Mouse (Mus musculus): ENCODE results near the gene Inip. TPM values are rescaled to one million over a fixed set of nuclear protein-coding genes. Genes with fewer than 3 reads are reported as not detected.

Inip gene
- polyA plus RNA-seq, 1 experiment from 2014 or later, result 39.0 TPM

DNA sequence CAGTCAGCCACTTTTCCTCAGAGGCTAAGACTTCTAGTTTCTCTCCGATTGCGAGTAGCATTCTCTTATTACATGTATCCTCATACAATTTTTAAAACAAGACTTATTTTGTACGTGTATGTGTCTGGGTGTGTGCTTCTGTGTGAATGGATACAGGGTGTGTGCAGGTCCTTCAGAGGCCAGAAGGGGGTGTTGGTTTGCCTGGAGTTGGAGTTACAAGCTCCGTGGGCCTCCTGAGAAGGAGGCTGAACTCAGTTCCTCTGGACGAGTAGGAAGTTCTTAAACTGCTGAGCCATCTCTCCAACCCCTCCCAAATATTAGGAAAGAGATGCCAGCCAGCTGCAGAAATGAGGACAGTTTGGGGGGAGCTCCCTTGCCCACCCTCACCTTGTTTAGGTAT is 7.0 kb upstream of the Inip start:
- Histone ChIP-seq H3K27me3 (replicated peaks) (no peaks in the 10 kb centered on the region), H3K4me3 (no peak overlapping the region), H3K4me2 (no peak overlapping the region), H3K4me1 (peaks cover 24% of the 10 kb centered on the region), H3K9ac (peak overlapping the region; percentile 25; the same call in 1 of the 2 replicates), H3K9me3 (no peaks in the 10 kb centered on the region), H3K27ac (replicated peaks) (no peak overlapping the region), H3K36me3 (peaks cover 4% of the 10 kb centered on the region; the same call in 1 of the 2 replicates)
- no peak for ATAC-seq (ENCODE audit: extremely low read depth, insufficient number of reproducible peaks, low FRiP score, low TSS enrichment)
- 77% methylated on average over 5 of the region's 5 CpGs for WGBS

DNA sequence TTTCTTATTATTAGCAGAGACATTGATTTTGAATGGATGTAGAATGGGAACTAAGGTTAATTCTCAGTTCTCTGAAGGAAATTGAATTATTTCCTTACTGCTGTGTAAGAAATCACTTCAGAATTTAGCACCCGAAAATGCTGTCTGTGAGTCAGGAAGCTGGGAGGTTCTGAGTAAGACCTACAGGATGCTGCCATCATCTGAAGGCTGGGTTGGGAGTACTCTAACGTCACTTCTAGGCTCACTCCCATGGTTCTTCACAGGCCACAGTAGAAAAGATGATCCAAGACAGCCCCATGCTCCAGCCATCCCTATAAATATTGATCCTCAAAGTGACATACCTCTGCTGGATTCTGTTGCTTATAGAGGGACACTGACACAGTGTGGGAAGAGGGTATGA is 6.1 kb upstream of the Inip start:
- Histone ChIP-seq H3K27me3 (replicated peaks) (no peaks in the 10 kb centered on the region), H3K4me2 (peak overlapping the region; percentile 99), H3K27ac (replicated peaks) (no peak overlapping the region), H3K9me3 (no peaks in the 10 kb centered on the region), H3K4me1 (peaks cover 25% of the 10 kb centered on the region), H3K4me3 (peak overlapping the region; percentile 97), H3K9ac (no peak overlapping the region), H3K36me3 (peaks cover 4% of the 10 kb centered on the region; the same call in 1 of the 2 replicates)
- 57% methylated on average over 2 of the region's 2 CpGs for WGBS
- no peak for ATAC-seq (ENCODE audit: extremely low read depth, insufficient number of reproducible peaks, low FRiP score, low TSS enrichment)

DNA sequence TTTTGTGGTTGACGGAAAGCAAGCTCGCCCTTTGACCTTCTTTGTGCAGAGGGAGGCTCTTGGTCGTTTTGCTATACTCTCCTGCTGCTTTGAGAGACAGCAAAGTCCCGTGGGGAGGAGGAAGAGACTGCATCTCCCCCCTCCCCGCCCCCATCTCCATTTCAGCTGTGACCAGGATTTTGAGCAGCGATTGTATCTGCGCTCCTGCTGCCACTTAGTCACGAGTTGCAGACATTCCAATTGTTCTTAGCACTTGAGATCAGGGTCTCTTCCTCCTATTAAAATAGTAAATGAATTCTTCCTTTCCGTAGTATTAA is 5.4 kb upstream of the Inip start:
- Histone ChIP-seq H3K9me3 (no peaks in the 10 kb centered on the region), H3K4me2 (peak overlapping the region; percentile 99), H3K27ac (replicated peaks) (peak overlapping the region; percentile 70), H3K36me3 (peaks cover 4% of the 10 kb centered on the region; the same call in 1 of the 2 replicates), H3K4me1 (peaks cover 26% of the 10 kb centered on the region), H3K27me3 (replicated peaks) (no peaks in the 10 kb centered on the region), H3K9ac (peak overlapping the region; percentile 95), H3K4me3 (peak overlapping the region; percentile 97)
- 3% methylated on average over 9 of the region's 9 CpGs for WGBS
- no peak for ATAC-seq (ENCODE audit: extremely low read depth, insufficient number of reproducible peaks, low FRiP score, low TSS enrichment)

DNA sequence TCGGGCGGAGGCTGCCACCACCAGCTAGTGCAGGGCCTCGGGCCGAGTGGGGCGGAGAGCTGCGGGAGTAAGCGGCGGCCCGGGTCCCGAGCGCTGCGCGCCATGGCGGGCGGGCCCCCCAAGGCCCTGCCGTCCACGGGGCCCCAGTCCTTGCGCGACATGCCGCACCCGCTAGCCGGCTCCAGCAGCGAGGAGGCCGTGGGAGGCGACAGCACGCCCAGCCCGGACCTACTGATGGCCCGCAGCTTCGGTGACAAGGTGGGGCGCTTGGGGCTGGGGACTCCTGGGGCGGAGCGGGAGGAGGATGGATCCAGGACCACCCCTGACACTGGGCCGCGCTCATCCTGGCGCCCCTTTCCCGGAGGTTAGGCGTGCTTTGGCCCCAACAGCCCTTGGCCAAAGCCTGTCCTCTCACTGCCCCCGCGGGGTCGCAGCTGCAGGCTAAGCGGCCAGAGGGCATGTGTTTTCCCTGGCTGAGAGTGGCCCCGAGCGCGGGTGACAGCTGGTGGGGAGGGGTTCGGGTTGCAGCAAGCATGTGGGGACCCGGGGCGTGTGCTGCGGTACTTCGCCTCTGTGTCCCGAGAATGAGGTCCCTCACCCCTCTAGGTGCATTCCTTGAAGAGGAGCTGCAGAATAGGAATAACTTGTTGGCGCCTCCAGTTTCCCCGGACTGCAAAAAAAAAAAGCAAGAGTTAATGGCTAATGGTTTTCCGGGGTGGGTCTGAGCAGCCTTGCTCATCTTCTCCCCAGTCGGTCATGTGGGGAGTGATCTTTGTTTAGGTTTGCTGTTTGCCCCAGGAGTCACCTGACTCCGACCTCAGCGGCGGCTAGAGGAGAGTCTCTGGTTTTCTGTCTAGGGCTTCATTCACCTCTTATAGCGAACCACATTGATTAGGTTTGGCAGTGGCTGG is 4.8 kb upstream of the Inip start:
- peak overlapping the region; percentile 70 for H3K27ac ChIP-seq (replicated peaks)
- H3K27me3 ChIP-seq (replicated peaks), result no peaks in the 10 kb centered on the region
- H3K4me1 ChIP-seq, result peaks cover 26% of the 10 kb centered on the region
- peak overlapping the region; percentile 97 for H3K4me3 ChIP-seq
- ATAC-seq (ENCODE audit: extremely low read depth, insufficient number of reproducible peaks, low FRiP score, low TSS enrichment), result peak; percentile 71
- peaks cover 4% of the 10 kb centered on the region; the same call in 1 of the 2 replicates for H3K36me3 ChIP-seq
- H3K9ac ChIP-seq, result peak overlapping the region; percentile 95
- 0% methylated on average over 56 of the region's 58 CpGs for WGBS
- H3K4me2 ChIP-seq, result peak overlapping the region; percentile 99
- H3K9me3 ChIP-seq, result no peaks in the 10 kb centered on the region

DNA sequence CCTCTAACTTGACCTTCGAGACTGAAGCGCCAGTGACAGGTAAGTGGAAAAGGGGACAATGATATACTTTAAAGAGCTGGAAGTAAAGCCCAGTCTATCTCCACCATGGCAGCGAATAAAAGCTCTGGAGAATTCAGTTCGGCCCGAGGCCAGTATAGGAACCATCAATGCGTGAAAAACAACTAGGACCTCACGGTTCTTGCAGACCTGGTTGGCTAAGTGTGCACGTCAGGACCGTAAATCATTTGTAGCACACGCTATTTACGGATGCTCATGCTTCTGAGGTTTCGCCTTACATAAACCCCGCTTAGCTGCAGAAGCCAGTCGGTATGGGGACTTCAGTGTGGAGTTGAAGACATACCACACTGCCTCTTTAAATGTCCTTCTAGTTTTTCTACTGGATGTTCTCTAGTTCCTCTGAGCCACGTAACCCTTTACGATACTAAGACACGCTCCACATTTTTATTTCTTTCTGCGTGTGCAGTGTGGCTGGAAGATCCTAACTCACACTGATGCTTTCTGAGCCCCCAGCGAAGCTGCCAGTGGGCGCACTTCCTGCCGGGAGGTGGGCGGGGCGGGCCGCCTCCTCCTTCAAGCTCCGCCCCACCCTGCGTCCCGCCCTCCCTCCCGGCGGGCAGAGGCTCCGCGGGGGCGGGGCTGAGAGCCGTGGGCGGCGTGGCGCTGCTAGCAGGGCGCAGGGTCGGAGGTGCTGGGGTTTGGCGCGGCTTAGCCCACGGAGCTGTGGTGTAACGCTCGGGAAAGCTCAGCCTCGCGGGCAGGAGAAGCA is 4.0 kb upstream of the Inip start, which contains the start of gene Snx30:
Gene Snx30, plus strand, starts transcription at position 660 of the 787 bp plus-strand sequence.
- Histone ChIP-seq H3K27me3 (replicated peaks) (no peaks in the 10 kb centered on the region), H3K4me2 (peak within 1 kb of the TSS; percentile 99), H3K9ac (peak within 1 kb of the TSS; percentile 95), H3K36me3 (peaks cover 4% of the 10 kb centered on the region; the same call in 1 of the 2 replicates), H3K4me3 (peak within 1 kb of the TSS; percentile 97), H3K27ac (replicated peaks) (peak within 1 kb of the TSS; percentile 70), H3K9me3 (no peaks in the 10 kb centered on the region), H3K4me1 (peaks cover 26% of the 10 kb centered on the region)
- 4% methylated on average over 32 of the region's 45 CpGs for WGBS
- ATAC-seq (ENCODE audit: extremely low read depth, insufficient number of reproducible peaks, low FRiP score, low TSS enrichment), result peak; percentile 83

DNA sequence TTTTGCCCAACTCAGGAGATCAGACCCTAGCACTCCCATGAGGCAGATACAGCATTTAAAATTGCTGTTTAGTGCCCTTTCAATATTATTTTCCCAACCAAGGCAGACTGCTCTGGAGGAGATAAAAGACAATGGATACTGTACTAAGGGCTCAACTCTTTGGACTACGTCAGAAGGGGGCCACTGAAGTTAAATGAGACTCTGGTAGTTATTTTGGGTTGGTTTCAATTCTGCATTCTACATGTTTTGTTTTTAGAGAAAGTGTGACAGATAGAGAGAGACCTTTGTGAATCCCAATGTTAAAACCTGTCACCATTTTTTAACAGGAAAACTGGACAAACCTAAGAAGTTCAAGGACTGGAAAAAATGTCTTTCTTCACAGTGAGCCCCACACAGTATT is 3.4 kb upstream of the Inip start:
- Histone ChIP-seq H3K27ac (replicated peaks) (peak overlapping the region; percentile 70), H3K4me1 (peaks cover 26% of the 10 kb centered on the region), H3K9ac (peak overlapping the region; percentile 95), H3K27me3 (replicated peaks) (no peaks in the 10 kb centered on the region), H3K4me2 (peak overlapping the region; percentile 99), H3K9me3 (no peaks in the 10 kb centered on the region), H3K36me3 (peaks cover 4% of the 10 kb centered on the region; the same call in 1 of the 2 replicates), H3K4me3 (peak overlapping the region; percentile 97)
- no peak for ATAC-seq (ENCODE audit: extremely low read depth, insufficient number of reproducible peaks, low FRiP score, low TSS enrichment)
- 72% methylated on average over 1 of the region's 1 CpGs for WGBS

DNA sequence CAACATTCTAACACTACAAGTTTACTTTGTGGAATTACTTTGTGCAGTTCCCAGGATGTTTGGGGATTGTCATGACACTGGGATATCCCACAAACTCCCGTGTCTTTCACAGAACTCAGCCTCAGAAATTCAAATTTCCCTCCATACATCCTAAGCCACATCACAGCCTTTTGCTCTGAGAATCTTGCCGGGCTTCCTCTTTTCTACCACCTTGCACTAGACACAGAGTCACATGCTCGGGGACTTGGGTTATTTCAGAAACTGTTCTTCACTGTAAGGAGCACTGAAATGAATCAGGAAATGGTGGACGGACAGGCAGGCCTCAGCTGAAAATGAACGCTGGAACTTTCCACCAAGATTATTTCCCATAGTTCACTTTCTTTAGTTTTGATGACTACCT is 2.0 kb upstream of the Inip start:
- ATAC-seq (ENCODE audit: extremely low read depth, insufficient number of reproducible peaks, low FRiP score, low TSS enrichment), result no peak
- Histone ChIP-seq H3K4me3 (no peak overlapping the region), H3K36me3 (no peaks in the 10 kb centered on the region), H3K4me1 (peaks cover 26% of the 10 kb centered on the region), H3K9ac (no peak overlapping the region), H3K27ac (replicated peaks) (no peak overlapping the region), H3K9me3 (no peaks in the 10 kb centered on the region), H3K4me2 (no peak overlapping the region), H3K27me3 (replicated peaks) (no peaks in the 10 kb centered on the region)
- WGBS, result 81% methylated on average over 5 of the region's 5 CpGs

DNA sequence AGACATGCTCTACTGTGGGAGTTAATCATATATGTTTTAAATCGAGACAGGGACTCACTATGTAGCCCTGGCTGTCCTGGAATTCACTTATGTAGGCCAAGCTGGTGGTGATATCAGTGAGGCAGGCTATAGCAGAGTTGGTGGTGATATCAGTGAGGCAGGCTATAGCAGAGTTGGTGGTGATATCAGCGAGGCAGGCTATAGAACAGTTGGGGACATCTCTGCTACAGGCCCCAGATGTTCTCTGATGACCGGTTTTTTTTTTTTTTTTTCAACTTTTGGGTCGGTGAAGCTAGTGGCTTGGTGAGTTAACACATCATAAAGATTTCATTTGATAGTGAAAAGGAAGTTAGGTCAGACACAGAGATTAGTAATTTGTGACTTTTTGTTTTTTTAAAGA is 1.4 kb upstream of the Inip start:
- 46% methylated on average over 4 of the region's 4 CpGs for WGBS
- no peaks in the 10 kb centered on the region for H3K36me3 ChIP-seq

DNA sequence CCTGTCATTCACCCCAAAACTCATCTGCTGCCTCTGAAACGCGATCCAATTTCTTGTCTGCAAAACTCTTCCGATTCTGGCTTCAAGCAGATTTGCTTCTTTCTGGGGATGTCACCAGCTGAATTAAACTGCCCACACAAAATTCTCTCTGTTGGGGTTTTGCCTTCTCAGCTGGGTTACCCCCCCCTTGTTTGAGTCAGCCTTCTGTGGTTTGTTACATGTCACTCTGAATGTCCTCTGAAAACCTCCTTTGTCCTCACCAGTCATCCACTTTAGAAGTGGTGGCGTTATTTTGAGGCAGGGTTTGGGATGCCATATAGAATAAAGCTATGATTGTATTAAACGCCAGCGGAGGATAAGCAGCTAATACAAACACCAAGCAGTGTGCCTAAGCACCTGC is 718 bp upstream of the Inip start:
- H3K9ac ChIP-seq, result no peak overlapping the region
- ATAC-seq (ENCODE audit: extremely low read depth, insufficient number of reproducible peaks, low FRiP score, low TSS enrichment), result no peak
- H3K4me3 ChIP-seq, result no peak overlapping the region
- H3K27ac ChIP-seq (replicated peaks), result no peak overlapping the region
- 70% methylated on average over 6 of the region's 6 CpGs for WGBS
- H3K27me3 ChIP-seq (replicated peaks), result no peaks in the 10 kb centered on the region
- H3K4me1 ChIP-seq, result peaks cover 19% of the 10 kb centered on the region
- no peaks in the 10 kb centered on the region for H3K9me3 ChIP-seq
- H3K4me2 ChIP-seq, result no peak overlapping the region
- no peaks in the 10 kb centered on the region for H3K36me3 ChIP-seq

More for the DNA sequence above, 1.4 kb upstream of the Inip start:
- H3K27ac ChIP-seq (replicated peaks), result no peak overlapping the region
- no peaks in the 10 kb centered on the region for H3K9me3 ChIP-seq
- H3K4me3 ChIP-seq, result no peak overlapping the region
- H3K9ac ChIP-seq, result no peak overlapping the region
- H3K27me3 ChIP-seq (replicated peaks), result no peaks in the 10 kb centered on the region
- no peak for ATAC-seq (ENCODE audit: extremely low read depth, insufficient number of reproducible peaks, low FRiP score, low TSS enrichment)
- H3K4me1 ChIP-seq, result peaks cover 26% of the 10 kb centered on the region
- no peak overlapping the region for H3K4me2 ChIP-seq

DNA sequence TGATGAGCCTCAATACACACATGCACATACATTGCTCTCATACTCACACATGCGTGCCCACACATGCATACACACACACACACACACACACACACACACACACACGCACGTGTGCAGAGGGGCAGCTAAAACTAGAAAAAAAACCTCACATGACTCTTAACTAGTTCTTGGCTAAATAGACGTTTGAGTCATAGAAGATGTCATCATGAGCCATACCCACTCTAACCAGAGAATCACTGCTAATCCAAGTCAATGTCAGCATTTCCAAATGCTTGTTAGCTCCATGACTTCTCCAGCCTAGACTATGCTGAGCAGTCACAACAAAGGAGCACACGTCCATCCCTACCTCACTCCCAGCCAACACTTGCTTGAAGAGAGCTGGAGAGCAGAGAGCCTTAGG is 1.2 kb downstream of the Inip start:
- no peak for ATAC-seq (ENCODE audit: extremely low read depth, insufficient number of reproducible peaks, low FRiP score, low TSS enrichment)
- H3K36me3 ChIP-seq, result no peaks in the 10 kb centered on the region
- H3K9me3 ChIP-seq, result no peaks in the 10 kb centered on the region
- peaks cover 9% of the 10 kb centered on the region for H3K4me1 ChIP-seq
- H3K9ac ChIP-seq, result no peak overlapping the region
- no peak overlapping the region for H3K27ac ChIP-seq (replicated peaks)
- WGBS, result 70% methylated on average over 5 of the region's 5 CpGs
- H3K4me2 ChIP-seq, result no peak overlapping the region
- no peaks in the 10 kb centered on the region for H3K27me3 ChIP-seq (replicated peaks)
- no peak overlapping the region for H3K4me3 ChIP-seq

DNA sequence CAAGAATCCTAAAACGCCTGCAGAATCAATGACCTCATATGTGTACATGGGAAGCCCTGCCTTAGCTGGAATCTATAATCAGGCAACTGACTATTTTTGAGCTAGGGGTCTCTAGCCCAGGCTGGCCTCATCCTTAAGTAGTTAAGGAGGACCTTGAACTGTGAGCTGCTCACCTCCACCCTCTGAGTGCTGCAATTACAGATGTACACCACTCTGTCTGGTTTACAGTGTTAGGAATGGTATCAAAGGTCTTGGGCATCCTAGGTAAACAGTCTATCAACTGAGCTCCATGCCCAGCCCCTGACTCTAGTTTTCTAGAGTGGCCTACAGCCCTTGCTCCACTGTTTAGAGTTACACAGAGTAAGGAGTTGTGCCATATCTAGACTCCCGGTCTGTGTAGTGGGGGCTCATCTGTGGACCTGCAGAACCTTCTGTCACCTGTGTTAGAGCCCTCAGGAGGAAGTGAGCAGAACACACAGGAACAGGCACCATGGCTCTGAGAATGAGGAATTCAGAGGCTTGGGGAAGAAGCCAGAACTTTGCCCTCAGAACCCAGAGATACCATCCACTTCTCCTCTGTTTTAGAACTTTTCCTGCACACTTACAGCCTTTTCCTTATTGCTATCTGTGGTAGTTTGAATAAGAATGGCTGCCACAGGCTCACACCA is 5.5 kb downstream of the Inip start:
- 67% methylated on average over 2 of the region's 2 CpGs for WGBS
- ATAC-seq (ENCODE audit: extremely low read depth, insufficient number of reproducible peaks, low FRiP score, low TSS enrichment), result no peak

More for the DNA sequence above, 5.5 kb downstream of the Inip start:
- Histone ChIP-seq H3K4me2 (no peak overlapping the region), H3K9ac (no peak overlapping the region), H3K27ac (replicated peaks) (no peak overlapping the region), H3K4me1 (no peaks in the 10 kb centered on the region), H3K9me3 (no peaks in the 10 kb centered on the region), H3K4me3 (no peak overlapping the region), H3K36me3 (no peaks in the 10 kb centered on the region), H3K27me3 (replicated peaks) (no peaks in the 10 kb centered on the region)
